Mouse (Mus musculus): ENCODE results near the gene Prpf19.

The Prpf19 gene

DNA sequence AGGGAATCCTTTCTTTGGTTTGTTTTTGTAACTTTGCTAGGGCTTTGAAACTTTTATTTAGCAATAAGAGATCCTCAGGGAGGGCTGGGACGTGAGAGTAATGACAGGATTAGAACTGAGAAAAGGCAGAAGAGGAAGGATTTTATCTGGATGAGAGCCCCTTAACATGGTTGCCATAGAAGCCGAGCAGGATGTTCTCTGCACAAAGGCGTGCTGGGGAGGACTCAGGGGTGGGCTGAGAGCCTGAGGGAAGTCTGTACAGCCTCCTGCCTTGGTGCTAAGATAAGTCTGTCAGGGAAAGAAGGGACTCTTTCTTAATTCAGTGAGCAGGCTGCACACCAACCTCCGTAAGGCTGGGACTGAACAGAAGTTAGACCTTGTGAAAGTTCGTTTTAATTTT is 40.0 kb downstream of the Prpf19 start:
- in situ Hi-C loops (cut with MboI, MseI): no loop called here

GRCm38 (mm10) chr19:10936077-10936476 is 41.0 kb downstream of the Prpf19 start:
- in situ Hi-C loops (cut with MboI, MseI): no loop called here

DNA sequence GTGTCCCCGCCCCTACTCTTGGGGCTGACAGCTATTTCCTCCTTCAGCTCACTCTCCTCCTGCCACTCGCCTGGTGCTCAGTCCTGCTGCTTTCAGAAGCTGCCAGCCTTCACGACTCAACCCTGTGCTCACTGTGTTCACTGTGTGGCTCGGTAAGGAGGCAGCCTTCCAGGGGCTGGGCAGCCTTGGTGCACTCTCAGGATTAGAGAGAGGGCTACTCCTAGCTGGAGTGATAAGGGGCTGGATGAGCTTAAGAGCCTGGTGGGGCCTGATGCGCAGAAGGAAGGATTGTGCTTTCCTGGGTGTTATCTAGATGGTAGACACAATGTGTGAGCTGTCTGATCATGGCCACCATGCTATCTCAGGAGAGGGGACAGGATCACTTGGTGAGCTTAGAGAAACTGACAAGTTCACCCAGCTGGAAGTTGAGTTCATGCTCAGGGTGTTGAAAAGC is 42.1 kb downstream of the Prpf19 start, which contains the start of gene Ptgdr2:
Ptgdr2 (plus strand) TSS at position 51 of the 454 bp plus-strand sequence.
- in situ Hi-C loops (cut with MboI, MseI): no loop called here

DNA sequence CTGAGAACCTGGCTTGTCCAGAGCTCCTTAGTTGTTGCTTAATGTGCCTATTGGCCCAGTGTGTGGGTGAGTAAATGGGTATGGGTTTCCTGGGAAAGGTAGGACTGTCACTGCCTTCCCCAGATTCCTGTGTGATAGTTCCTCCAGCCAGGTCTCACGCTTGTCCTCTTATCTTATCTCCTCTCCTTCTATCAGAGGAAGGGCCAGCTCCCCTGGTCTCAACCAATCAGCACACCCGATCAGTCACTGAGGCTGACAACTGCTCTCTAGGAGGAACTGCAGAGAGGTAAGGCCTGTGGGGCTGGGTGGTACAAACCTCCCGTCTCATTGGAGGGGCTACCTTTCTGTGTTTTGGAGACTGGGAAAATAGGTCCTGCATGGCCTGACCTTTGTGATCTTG is 43.7 kb downstream of the Prpf19 start:
- in situ Hi-C loops (cut with MboI, MseI): no loop called here

DNA sequence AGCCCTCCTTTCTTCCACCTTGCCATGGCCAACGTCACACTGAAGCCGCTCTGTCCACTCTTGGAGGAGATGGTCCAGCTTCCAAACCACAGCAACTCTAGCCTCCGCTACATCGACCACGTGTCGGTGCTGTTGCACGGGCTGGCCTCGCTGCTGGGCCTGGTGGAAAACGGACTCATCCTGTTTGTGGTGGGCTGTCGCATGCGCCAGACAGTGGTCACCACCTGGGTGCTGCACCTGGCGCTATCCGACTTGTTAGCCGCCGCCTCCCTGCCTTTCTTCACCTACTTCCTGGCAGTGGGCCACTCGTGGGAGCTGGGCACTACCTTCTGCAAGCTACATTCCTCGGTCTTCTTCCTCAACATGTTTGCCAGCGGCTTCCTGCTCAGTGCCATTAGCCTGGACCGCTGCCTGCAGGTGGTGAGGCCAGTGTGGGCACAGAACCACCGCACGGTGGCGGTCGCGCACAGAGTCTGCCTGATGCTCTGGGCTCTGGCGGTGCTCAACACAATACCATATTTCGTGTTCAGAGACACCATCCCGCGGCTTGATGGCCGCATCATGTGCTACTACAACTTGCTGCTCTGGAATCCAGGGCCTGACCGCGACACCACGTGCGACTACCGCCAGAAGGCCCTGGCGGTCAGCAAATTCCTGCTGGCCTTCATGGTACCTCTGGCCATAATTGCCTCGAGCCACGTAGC is 45.2 kb downstream of the Prpf19 start:
- in situ Hi-C loops (cut with MboI, MseI): no loop called here

- in situ Hi-C loops (cut with MboI, MseI): no loop called here
Measured at GRCm38 (mm10) chr19:10940801-10941457, 45.9 kb downstream of the Prpf19 start.

- in situ Hi-C loops (cut with MboI, MseI): no loop called here
Measured at GRCm38 (mm10) chr19:10943955-10944354, 48.9 kb downstream of the Prpf19 start.

- in situ Hi-C loops (cut with MboI, MseI): no loop called here
Measured at GRCm38 (mm10) chr19:10946506-10946905, 51.5 kb downstream of the Prpf19 start.

DNA sequence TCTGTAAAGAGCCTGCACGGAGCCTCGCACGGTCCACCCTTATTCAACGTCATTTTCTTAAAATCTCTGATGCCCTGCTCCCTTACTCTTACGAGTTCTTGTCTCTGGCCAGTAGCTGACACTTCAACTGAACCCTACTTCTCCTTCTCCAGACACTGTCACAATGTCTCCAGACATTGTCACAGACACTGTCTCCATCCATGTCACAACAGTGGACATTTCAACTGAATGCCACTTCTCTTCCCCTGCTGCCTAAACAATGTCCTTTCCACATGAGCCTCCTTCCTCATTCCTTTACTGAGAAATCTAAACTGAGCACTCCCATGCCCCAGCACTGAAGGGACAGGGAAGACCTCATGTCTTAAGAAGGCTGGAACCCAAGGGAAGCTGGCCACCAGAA is 52.2 kb downstream of the Prpf19 start:
- in situ Hi-C loops (cut with MboI, MseI): no loop called here

DNA sequence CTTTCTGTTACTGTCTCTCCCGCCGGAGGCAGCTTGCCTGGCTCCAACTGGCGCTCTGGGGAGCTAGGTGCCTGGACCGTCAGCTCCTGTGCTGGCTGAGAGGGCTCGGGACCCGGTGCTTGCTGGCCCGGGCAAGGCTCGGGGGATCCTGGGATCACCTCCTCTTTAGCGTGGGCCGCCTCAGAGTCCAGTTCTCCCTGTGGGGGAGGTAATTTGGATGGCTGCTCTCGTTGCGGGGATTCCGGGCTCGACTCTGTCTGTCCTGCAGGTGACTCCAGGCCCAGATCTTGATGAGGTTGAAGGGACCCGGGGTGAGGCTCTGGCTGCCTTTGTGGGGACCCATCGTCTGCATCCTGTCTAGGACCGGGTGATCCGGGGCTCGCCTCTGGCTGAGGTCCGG is 53.4 kb downstream of the Prpf19 start:
- in situ Hi-C loops (cut with MboI, MseI): no loop called here

GRCm38 (mm10) chr19:10949112-10949511 is 54.1 kb downstream of the Prpf19 start, which contains the start of gene Ccdc86:
Gene Ccdc86 (minus strand): TSS chr19:10949266.
- in situ Hi-C loops (cut with MboI, MseI): no loop called here

- in situ Hi-C loops (cut with MboI, MseI): no loop called here
Measured at GRCm38 (mm10) chr19:10949558-10949957, 54.5 kb downstream of the Prpf19 start.

DNA sequence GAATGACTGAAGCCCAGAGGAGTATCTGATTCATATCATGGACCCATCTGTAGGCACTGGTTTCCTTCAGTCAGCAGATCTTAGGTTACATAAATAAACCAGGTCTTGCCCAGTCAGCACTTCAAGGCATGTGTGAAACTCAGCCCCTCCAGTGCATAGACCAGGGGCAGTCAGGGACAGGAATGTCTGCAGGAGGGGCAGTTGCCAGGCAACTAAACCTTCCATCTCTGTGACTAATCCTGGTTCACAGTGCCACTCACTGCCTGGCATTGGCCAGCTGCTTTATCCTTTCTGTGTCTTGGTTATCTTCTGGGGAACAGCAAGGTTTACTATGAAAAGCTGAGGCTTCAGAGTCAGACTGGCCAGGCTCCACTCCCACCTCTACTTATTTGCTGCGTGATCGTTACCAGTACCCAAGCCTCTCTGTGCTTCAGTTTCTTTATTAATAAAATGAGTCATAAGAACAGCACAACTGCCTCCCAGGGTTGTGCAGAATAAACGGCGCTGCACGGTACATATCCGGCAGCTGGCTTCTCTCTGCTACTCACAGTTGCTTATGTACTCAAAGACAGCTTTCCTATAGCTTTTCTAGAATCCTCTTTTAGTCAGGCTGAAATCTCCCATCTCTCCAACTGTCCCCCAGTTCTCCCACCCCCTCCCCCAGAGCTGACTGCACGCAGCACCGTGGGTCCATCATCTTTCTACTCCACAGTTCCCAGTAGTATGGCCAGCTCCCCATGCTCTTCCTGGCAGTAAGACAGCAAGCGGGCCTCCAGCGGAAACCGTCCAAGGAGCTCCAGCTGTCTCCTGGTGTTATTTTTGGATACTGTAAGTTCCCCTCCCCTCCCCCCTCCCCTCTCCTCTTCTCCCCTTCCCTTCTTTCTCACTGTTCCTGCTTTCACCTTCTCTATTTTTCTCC is 57.2 kb downstream of the Prpf19 start:
- in situ Hi-C loops (cut with MboI, MseI): no loop called here
